Mouse (Mus musculus) MN1 (cell line): ENCODE data around the gene Olfr1137.

Source experiments
- DNase-seq: peaks from one replicate; pipeline ENCODE4 v3.0.0-alpha.2; 2016; ENCODE audit warnings: low spot score

The Olfr1137 gene

DNA sequence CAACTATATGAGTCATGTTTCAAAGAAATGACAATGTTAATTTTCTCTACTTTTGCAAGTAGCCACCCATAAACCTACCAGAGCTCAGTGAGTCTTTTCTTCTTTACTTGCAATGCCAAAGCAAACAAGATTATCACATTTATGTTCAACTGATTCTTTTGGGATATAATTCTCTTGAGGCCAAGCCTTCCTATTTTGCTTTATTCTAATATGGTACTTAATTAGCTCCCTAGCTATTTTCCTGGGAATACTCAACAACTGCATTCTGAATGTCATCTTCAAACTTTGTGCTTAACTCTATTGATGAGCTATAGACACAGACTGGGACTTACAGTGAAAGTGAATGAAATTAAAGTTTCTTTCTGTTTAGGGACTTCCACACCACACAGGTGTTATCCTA, at the start of gene Olfr1137:
TSS of gene Olfr1137 (minus strand) at position 101 of the 400 bp plus-strand sequence.
- DNase-seq: no peak

DNA sequence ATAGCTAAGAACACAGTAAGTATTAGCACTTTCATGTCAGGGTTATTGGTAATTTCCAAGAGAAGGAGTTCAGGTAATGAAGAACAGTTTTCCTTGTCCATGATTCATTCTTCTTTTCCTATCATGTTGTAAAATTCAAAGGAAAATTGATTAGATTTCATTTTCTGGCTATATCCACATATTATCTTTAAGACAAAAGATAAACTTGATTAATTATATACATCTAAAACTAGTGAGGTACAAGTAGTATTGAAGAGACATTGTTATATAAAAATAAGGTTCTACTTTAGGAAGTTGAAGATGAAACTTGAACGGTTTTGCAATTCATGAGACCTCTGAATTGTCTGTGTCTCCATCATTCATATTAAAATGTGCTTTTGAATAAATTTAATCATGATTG, 40.9 kb upstream of the Olfr1137 start, which contains the start of gene Olfr1141:
TSS of gene Olfr1141 (minus strand) at position 101 of the 400 bp plus-strand sequence.
- no peak for DNase-seq

DNA sequence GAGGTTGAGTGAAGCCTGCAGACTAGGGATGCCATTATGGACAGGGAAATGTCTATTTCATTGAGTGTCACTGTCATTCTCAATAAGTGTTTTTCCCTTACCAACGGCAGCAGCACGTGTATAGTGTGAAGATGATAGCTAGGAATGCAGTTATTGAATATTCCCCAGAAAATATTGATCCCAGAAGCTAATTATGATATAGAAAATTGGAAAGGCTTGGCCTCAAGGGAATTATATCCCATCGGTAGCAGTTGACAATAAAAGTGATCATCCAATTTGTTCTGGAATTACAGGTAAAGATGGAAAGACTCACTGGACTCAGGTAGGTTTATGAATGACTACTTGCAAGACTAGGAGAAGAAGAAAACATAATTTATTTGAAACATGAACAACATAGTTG, 30.5 kb upstream of the Olfr1137 start, which contains the start of gene Olfr1140:
TSS of gene Olfr1140 (plus strand) at position 301 of the 400 bp plus-strand sequence.
- no peak for DNase-seq

DNA sequence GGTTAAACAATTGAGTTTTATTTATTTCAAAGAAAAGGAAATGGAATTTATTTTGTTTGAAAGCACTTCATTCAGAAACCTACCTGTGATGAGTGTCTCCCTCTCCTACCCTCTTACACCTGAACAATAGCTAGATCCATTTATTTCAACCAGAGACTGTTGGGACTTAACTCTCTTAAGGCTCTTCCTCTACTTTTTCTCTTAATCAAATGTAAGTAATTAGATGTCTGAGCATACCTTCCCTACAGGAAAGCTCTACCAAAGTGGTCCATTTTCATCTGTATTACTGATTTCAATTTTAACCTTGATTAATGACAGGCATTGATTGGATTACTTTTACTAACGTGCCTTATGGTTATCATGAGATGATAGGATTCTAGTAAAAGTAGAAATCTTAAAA, 26.9 kb upstream of the Olfr1137 start, which contains the start of gene Olfr1138:
TSS of gene Olfr1138 (minus strand) at position 101 of the 400 bp plus-strand sequence.
- DNase-seq: no peak

DNA sequence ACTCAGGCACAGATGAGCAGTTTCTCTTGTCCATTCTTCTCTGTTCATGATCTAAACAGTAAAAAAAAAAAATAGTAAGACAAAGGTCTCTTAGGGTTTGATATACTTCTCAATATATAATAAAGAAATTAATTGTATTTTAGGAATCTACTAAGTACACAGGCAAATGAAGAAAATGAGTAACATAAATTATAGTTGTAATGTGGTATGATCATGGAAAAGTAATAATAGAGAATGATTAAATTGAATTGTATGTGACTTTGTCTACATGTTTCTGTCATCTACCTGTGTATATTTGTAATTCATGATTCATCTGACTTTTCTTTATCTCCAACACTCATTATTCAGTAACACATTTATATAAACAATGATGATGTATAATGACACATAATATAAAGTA, 19.1 kb downstream of the Olfr1137 start, which contains the start of gene Olfr1136:
TSS of gene Olfr1136 (minus strand) at position 101 of the 400 bp plus-strand sequence.
- DNase-seq: no peak

DNA sequence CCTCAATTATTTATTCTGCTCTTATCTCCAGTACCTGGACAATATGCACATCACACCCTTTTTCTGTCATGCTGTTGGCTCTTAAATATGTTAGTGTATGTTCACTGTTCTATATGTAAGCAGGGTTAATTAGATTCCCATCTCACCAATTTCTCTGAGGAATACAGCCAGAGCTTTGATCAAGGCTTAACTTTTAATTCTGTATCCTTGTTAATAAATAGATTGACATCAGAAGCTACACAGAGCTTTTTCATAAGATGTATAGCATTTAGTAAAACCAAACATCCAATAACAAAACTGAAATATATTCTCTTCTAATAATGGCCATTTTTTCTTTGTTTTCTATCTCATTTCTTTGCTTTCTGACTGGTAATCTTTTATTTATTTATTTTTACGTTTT, 39.4 kb downstream of the Olfr1137 start, which contains the start of gene Olfr1135:
TSS of gene Olfr1135 (minus strand) at position 101 of the 400 bp plus-strand sequence.
- no peak for DNase-seq
